Mouse (Mus musculus): Measurements from ENCODE around the gene Tmem41b. TPM values are rescaled to one million over a fixed set of nuclear protein-coding genes. Genes with fewer than 3 reads are reported as not detected.

Tmem41b gene
- polyA plus RNA-seq, 1 experiment from 2014 or later = 66.1 TPM

DNA sequence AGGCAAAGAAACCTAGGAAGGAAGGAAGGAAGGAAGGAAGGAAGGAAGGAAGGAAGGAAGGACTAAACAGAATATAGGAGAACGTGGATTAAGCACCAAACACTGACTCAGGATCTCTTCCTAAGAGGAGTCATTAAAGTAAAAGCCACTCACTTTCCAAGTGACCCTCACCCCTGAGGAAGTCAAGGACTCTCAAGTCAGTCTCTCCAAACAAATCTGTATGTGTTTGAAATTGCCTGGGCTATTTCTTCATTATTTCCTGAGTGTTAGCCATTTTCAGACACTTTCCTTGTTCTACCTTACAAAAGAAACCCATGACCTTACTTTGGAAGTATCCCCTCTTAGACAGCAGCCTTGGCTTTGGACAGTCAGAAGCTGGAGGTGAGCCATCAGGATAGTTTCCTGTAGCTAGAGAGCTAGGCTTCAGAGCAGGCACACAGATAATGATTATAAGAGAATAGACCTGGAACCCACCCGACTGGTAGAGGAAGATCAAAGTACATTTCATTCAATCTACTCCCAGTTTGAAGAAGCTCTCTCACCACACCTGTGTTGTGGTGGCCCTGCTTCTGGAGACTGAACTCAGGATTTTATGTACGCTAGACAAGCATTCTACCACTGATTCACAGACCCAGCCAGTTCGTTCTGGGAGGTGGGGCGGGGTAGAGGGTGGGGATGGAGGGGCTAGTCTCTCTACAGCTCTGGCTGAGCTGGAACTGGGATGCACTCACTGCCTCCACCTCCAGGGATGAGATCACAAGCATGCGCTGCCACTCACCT lies 31.9 kb downstream of the Tmem41b start:
- ATAC-seq = no peak
- WGBS = 71% methylated on average over 6 of the region's 6 CpGs
- H3K27ac ChIP-seq = no peak overlapping the region
- H3K9me3 ChIP-seq = no peaks in the 10 kb centered on the region
- H3K4me1 ChIP-seq (replicated peaks) = peaks cover 49% of the 10 kb centered on the region
- no peak overlapping the region for H3K9ac ChIP-seq (replicated peaks)
- no peak overlapping the region for H3K4me2 ChIP-seq (replicated peaks)
- H3K27me3 ChIP-seq = no peaks in the 10 kb centered on the region
- no peaks in the 10 kb centered on the region for H3K36me3 ChIP-seq
- H3K4me3 ChIP-seq (replicated peaks) = no peak overlapping the region

DNA sequence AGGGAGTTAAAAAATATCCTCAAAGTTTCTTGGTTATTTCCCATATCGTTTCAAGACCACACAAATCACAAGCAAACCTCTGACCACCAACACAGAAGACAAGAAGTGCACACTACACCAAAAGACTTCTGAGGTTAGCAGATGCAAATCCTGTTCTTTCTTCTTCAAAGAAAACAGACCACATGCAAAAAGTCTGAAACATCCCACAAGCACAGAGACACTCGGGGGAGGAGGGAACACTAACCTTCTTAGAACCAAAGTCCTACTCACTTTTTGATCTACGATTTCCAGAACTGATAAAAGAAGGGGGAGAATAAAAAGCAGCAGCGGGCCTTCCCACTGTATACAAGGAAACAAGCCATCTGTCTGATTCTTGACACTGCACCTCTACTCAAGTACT lies 35.4 kb downstream of the Tmem41b start:
- no peak for ATAC-seq
- no peak overlapping the region for H3K9ac ChIP-seq (replicated peaks)
- H3K9me3 ChIP-seq = no peaks in the 10 kb centered on the region
- H3K36me3 ChIP-seq = no peaks in the 10 kb centered on the region
- H3K27ac ChIP-seq = no peak overlapping the region
- peaks cover 23% of the 10 kb centered on the region for H3K4me1 ChIP-seq (replicated peaks)
- H3K27me3 ChIP-seq = no peaks in the 10 kb centered on the region
- 75% methylated on average over 4 of the region's 4 CpGs for WGBS
- H3K4me2 ChIP-seq (replicated peaks) = no peak overlapping the region
- H3K4me3 ChIP-seq (replicated peaks) = no peak overlapping the region

DNA sequence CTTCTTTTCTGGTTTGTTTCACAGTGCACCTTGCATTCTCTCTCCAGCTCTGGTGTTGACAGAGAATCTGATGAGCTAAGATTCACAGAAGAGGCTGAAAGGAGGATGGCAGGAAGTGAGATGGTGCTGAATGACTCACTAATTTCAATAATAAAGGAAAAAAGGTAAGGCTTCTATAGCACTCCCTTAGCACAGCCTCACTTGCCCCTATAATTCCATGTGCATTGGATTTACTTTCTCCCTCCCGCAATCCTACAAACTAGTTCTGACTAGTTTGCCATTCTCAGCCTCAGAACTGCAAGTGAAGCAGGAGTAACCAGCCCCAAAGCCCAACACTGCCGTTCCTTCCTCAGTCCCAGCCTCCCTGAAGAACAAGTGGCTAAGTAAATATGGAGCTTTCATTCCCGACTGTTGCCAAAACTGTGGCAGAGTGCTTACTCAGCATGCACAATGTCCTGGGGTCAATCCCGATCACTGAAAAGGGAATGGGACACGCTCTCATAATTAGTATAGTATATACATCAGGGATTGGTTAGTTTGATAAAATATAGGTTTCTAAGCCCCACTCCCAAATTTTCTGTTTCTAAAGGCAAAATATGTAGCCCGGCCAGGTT lies 42.2 kb downstream of the Tmem41b start:
- WGBS = 72% methylated on average over 6 of the region's 6 CpGs
- no peak overlapping the region for H3K4me3 ChIP-seq (replicated peaks)
- H3K4me1 ChIP-seq (replicated peaks) = 0 out of 2 replicates have a peak, but pooled peaks cover 7% of the 10 kb centered on the region
- H3K27me3 ChIP-seq = no peaks in the 10 kb centered on the region
- no peak overlapping the region for H3K4me2 ChIP-seq (replicated peaks)
- H3K36me3 ChIP-seq = no peaks in the 10 kb centered on the region; the same call in 1 of the 2 replicates
- H3K9me3 ChIP-seq = no peaks in the 10 kb centered on the region
- no peak overlapping the region for H3K27ac ChIP-seq
- no peak overlapping the region for H3K9ac ChIP-seq (replicated peaks)
- ATAC-seq = no peak

DNA sequence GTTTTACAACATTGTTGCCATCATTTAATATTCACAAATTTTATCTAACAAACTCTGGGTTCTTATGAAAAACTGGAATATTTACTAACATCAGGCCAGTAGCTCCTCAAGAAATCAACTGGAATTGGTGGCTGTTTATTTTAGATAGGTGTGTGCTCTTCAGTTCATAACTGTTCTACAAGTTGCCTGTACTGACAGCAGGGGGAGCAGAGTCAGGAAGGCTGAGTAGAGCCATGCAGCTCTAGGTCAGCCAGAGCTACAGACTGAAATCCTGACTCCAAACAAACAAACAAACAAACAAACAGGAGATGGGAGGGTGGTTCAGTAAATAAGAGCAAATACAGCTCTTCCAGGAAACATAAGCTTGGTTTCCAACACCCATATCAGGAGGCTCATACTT lies 57.1 kb downstream of the Tmem41b start:
- H3K27me3 ChIP-seq = no peaks in the 10 kb centered on the region
- H3K4me2 ChIP-seq (replicated peaks) = no peak overlapping the region
- 0 out of 2 replicates have a peak, but pooled peaks cover 6% of the 10 kb centered on the region for H3K4me1 ChIP-seq (replicated peaks)
- no peak for ATAC-seq
- peaks cover 66% of the 10 kb centered on the region for H3K36me3 ChIP-seq
- no peak overlapping the region for H3K27ac ChIP-seq
- no peaks in the 10 kb centered on the region for H3K9me3 ChIP-seq
- H3K4me3 ChIP-seq (replicated peaks) = no peak overlapping the region
- no peak overlapping the region for H3K9ac ChIP-seq (replicated peaks)

DNA sequence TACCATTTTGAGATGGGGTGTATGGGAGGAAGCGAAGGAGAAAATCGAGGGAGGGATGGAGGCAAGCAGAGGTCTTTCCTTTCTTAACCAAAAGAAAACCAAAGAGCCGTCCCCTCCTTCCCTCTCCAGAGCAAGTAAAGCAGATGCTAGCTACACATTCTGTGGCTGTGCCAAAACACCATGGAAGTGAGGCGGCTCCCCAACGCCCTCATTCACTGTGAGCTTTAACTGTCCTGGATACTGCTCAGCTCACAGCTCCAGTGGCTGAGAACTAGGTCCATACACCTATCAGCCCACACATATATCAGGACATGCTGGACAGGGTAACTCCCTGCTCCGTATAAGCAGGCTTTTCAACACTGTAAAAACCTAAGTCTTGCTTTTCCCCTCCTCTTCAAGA lies 58.4 kb downstream of the Tmem41b start:
- 94% methylated on average over 6 of the region's 6 CpGs for WGBS
- Histone ChIP-seq H3K9me3 (no peaks in the 10 kb centered on the region), H3K4me1 (replicated peaks) (0 out of 2 replicates have a peak, but pooled peaks cover 6% of the 10 kb centered on the region), H3K4me3 (replicated peaks) (no peak overlapping the region), H3K36me3 (peaks cover 63% of the 10 kb centered on the region), H3K27me3 (no peaks in the 10 kb centered on the region), H3K9ac (replicated peaks) (no peak overlapping the region), H3K4me2 (replicated peaks) (no peak overlapping the region), H3K27ac (no peak overlapping the region)
- ATAC-seq = no peak

DNA sequence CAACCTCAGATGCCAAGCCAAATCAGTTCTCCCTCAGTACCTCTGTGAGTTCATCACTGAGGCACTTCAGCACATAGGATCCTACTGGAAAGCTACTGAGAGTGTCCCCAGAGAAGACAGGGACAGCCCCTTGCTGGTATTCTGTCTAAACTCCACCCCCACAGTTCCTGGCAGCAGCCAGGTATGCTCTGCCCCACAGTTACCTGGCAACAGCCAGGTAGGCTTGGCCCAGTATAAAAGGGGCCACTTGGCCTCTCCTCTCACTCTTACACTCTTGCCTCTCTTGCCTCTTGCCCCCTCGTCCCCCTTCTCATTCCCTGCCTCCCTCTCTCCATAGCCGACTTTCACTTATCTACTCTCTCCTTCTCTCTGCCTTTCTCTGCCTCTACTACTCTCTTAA lies 61.8 kb downstream of the Tmem41b start:
- no peak overlapping the region for H3K4me3 ChIP-seq (replicated peaks)
- peaks cover 58% of the 10 kb centered on the region for H3K36me3 ChIP-seq
- 0 out of 2 replicates have a peak, but pooled peaks cover 6% of the 10 kb centered on the region for H3K4me1 ChIP-seq (replicated peaks)
- H3K27ac ChIP-seq = no peak overlapping the region
- H3K27me3 ChIP-seq = no peaks in the 10 kb centered on the region
- H3K4me2 ChIP-seq (replicated peaks) = no peak overlapping the region
- WGBS = 71% methylated on average over 2 of the region's 2 CpGs
- ATAC-seq = no peak
- H3K9ac ChIP-seq (replicated peaks) = no peak overlapping the region
- H3K9me3 ChIP-seq = no peaks in the 10 kb centered on the region

DNA sequence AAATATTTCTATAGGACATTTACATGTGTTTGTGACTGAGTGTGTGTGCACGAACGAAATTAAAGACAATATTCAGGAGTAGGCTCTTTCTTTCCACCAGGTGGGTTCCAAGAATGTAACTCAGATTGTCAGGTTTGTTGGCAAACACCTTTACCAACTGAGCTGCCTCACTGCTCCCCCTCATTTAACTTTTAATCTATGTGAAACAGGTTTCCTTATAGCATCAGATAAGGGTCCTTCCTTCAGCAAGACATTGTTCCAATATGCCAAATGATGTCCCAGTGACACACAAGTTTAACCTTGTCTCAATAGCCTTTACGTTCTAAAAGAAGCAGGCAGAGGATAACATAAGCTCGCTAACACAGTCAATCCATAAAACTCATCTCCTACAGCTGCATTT lies 63.8 kb downstream of the Tmem41b start:
- ATAC-seq = no peak
- WGBS = 96% methylated on average over 4 of the region's 4 CpGs
- Histone ChIP-seq H3K4me1 (replicated peaks) (0 out of 2 replicates have a peak, but pooled peaks cover 6% of the 10 kb centered on the region), H3K4me2 (replicated peaks) (no peak overlapping the region), H3K27ac (no peak overlapping the region), H3K9me3 (no peaks in the 10 kb centered on the region), H3K27me3 (no peaks in the 10 kb centered on the region), H3K36me3 (peaks cover 70% of the 10 kb centered on the region), H3K9ac (replicated peaks) (no peak overlapping the region), H3K4me3 (replicated peaks) (no peak overlapping the region)

Other genes with a start within 250 kb of the Tmem41b start
- 86.2 and 91.1 TPM in 2 replicates for gene Tmem9b, start 234.1 kb downstream of the Tmem41b start, polyA plus RNA-seq (2015; fragmentation: Nextera tagmentation; extraction: Ambion mirVana)
- gene Nrip3, start 204.9 kb downstream of the Tmem41b start, polyA plus RNA-seq (2015; fragmentation: Nextera tagmentation; extraction: Ambion mirVana) = 2.0 and 2.2 TPM in 2 replicates
- gene Scube2, start 121.2 kb downstream of the Tmem41b start, polyA plus RNA-seq (2015; fragmentation: Nextera tagmentation; extraction: Ambion mirVana) = 1.5 and 1.7 TPM in 2 replicates
- 44.4 and 44.8 TPM in 2 replicates for gene Dennd5a, start 26.5 kb downstream of the Tmem41b start, polyA plus RNA-seq (2015; fragmentation: Nextera tagmentation; extraction: Ambion mirVana)
- gene Ipo7, start 31.3 kb upstream of the Tmem41b start, polyA plus RNA-seq (2015; fragmentation: Nextera tagmentation; extraction: Ambion mirVana) = 44.5 and 46.2 TPM in 2 replicates
- 23.1 and 27.1 TPM in 2 replicates for gene Zfp143, start 74.3 kb upstream of the Tmem41b start, polyA plus RNA-seq (2015; fragmentation: Nextera tagmentation; extraction: Ambion mirVana)
- gene Wee1, start 135.1 kb upstream of the Tmem41b start, polyA plus RNA-seq (2015; fragmentation: Nextera tagmentation; extraction: Ambion mirVana) = 7.3 and 9.8 TPM in 2 replicates
- gene Swap70, start 234.8 kb upstream of the Tmem41b start, polyA plus RNA-seq (2015; fragmentation: Nextera tagmentation; extraction: Ambion mirVana) = 10.2 TPM in 2 replicates